Mouse (Mus musculus) embryonic stem cell, embryonic (primary cell): ENCODE data around the gene S100a10.

Experiments
- CTCF ChIA-PET, 4 experiments: fragments of 300-600 bp in 2 of 4; fragments of 350-600 bp in 2 of 4; sonication (Branson Sonifier 250); formaldehyde crosslinking; loops; one replicate each; lab custom pipeline; 2022; ENCODE audit warnings: inconsistent platforms in 2 of 4; lab: Charles Lee
- POLR2A ChIA-PET, 4 experiments: fragments of 300-600 bp in 2 of 4; fragments of 350-600 bp in 2 of 4; sonication (Branson Sonifier 250); formaldehyde crosslinking; loops; one replicate each; lab custom pipeline; 2022; ENCODE audit warnings: antibody characterized with exemption in 4 of 4, inconsistent platforms in 1 of 4; lab: Charles Lee

S100a10 gene

DNA sequence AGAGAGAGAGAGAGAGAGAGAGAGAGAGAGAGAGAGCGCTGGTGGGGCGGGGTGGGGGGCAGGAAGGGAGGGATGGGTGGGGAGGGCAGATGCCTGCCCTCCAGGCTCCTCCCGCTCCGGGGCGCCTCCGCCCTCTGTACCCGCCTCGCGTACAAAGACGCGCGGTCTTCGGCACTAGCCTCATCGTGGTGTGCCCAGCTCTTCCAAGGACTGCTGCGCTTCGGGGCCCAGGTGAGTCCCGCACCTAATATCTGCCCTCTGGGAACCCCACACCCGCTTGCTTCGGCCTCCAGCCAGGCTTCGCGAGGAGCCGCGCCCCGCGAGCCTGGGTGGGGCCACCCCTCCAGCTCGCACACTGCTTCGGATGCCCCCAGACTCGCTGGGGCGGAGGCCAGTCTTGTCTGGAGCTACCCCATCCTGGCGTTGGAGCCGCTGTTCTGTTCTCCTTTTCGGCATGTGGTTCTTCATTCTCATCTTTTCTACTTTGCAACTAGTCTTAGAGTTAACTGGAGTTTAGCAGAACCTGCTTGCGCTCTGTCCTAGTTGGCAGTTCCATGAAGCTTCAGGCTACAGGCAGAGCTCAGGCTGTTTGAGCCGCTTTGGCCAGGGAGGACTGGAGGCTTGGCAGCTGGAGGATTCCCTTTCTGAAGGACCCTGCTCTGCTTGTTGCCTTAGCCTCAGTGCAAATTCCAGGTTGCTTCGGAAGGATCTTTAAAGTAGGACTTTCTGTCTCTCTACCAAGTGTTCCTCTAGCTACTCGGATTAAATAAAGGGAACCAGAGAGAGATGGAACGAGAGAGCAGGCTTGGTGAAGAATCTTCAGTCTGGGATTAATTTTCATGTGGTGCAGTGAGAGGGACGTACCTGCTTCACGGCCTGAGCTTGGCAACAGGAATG lies at the start of gene S100a10:
Gene S100a10 (plus strand): TSS at position 100 of the 897 bp plus-strand sequence.
- ChIA-PET POLR2A (interaction anchor here in 3 of 4 experiments (0.7 to 7.9 kb wide), 47 partner anchors 8 to 111 kb away, joined by 3 to 82 read pairs (median 5); partner anchors contain the start of gene S100a11 (in 3 of the 3)), CTCF (interaction anchor here (0.6 to 2.0 kb wide), 8 partner anchors 8 to 502 kb away, joined by 3 to 18 read pairs (median 4); no protein-coding TSS in a partner anchor)

DNA sequence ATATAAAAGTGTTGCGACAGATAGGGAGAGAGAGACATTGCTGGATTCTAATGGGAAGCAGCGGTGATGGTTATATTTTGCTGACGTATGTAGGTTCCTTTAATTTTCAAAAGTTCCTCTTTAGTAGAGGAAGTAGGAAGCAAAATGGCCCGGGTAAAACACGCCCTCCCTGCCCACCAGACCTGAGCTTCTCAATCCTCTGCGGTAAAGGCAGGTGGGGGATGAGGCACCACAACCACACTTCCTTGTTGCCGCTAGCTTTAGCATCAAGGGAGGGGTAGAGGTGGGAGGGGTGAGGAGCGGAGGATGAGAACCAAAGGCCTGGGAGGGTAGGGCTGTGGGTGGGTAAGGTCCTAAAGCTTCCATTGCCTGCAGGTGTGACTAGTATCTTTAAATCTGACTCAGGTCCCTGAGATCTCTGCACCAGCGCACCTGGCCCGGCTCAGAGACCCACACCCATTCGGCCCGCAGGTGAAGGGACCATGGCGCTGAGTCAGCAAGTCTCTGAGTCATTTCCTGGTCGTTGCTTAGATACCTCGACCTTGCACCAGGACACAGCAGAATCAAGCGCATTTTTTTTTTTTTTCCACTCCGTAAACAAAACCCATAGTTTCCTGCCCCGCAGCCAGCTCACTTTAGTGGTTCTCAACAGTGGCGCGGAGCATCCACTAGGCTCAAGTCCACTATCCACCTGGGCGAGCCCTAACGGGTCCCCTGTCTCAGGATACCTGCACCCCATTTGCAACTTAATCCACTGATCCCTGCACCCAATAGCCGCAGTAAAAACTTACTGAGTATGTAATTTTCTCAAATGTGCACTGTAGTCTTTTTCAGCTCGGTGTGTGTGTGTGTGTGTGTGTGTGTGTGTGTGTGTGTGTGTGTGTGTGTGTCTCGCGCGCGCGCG lies 48.7 kb upstream of the S100a10 start:
- CTCF ChIA-PET: interaction anchor here in 3 of 4 experiments (0.6 to 1.1 kb wide), 7 partner anchors 12 to 146 kb away, joined by 3 to 6 read pairs (median 3); no protein-coding TSS in a partner anchor
- POLR2A ChIA-PET: interaction anchor here (0.5 to 2.9 kb wide), 16 partner anchors 9 to 861 kb away, joined by 3 to 31 read pairs (median 3); partner anchors contain the start of gene S100a11 (in 4 of the 4)

DNA sequence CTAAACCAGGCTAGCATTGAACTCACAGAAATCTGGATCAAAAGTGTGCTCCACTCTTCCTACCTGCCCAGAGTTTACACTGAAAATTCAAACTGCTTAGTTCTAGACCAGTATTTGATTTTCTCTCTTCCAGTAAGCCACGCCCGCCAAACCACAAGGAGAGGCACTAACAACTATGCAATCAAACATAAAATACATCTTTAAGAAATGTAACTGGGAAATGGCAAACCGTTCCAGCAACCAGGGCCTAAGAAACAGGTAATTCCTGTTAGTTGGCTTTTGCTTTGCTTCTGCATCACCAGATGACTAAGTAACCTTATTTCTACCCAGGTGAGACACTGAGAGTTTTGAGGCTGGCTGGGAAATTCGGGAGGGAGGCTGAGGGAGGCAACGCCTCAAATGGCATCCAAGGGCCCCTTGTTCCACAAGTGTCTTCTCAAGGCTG lies 48.0 kb upstream of the S100a10 start:
- CTCF ChIA-PET: interaction anchor here in 1 of 4 experiments (0.7 kb wide), 1 partner anchor 56 kb away, joined by 6 read pairs; no protein-coding TSS in a partner anchor

DNA sequence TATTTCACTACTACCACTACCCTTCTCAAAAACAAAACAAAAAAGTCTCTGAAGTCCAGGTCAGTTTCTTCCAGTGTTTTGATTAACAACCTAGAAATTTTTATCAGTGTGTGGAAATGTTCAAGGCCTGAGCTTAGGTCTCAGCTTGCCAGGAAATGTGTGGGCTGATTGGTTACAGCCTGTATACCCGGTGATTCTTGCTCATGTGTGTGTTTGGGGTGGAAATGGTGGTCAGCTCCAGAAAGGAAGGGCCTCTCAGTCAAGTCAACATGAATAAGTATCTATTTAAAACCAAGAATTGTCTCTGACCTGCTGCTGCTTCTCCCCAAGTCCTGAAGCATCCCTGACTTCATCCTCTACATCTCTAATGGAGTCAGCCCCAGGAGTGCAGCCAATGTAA lies 45.6 kb upstream of the S100a10 start:
- CTCF ChIA-PET: no interaction called here
- POLR2A ChIA-PET: interaction anchor here in 2 of 4 experiments (3.0 to 3.5 kb wide), 2 partner anchors 11 kb away, joined by 12 to 23 read pairs; partner anchors contain the start of gene S100a11 (in 2 of the 2)

More for the DNA sequence above, 48.0 kb upstream of the S100a10 start:
- POLR2A ChIA-PET: interaction anchor here in 2 of 4 experiments (1.1 to 2.9 kb wide), 5 partner anchors 13 to 91 kb away, joined by 3 to 31 read pairs (median 8); partner anchors contain the start of gene S100a11 (in 2 of the 2)

DNA sequence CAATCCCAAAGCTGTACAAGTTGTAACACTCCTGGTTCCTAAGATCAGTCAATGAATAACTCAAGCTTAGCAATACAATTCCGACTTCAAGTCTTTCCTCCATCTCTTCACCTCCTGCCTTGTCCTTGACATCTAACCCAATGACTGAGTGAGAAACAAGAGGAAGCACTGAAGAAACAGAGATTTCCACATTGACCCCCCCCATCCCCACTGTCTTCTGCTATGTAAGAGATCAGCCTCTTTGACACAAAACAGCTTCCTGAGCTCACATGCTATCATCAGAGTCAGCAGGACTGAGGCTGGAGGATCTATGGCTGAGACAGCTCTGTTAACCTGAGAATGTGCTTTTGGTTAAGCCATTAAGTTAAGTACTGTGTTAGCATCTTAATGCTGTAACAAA lies 43.8 kb upstream of the S100a10 start:
- ChIA-PET CTCF (interaction anchor here in 2 of 4 experiments (0.6 to 1.0 kb wide), 4 partner anchors 15 to 461 kb away, joined by 3 read pairs; no protein-coding TSS in a partner anchor), POLR2A (interaction anchor here in 2 of 4 experiments (1.1 to 3.5 kb wide), 5 partner anchors 9 to 45 kb away, joined by 3 to 23 read pairs (median 6); partner anchors contain the start of gene S100a11 (in 2 of the 2))

DNA sequence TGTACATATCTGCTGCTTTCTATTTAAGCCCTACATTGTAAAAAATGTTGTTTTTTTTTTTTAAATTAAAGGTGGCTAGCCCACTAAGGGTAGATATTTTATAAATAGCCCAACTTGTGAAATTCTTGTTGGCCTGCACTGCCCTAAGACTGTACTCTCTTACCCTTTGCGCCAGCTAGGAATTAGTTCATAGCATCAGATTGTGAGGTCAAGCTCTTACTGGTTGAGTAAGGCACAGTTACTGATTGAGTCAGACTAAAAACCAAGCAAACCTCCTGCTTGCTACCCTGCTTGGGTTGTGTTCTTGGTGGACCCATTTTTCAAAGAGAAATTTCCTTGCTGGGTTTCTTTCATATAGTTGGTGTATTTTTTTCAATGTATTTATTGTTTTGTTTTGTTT lies 43.1 kb upstream of the S100a10 start:
- CTCF ChIA-PET: no interaction called here

DNA sequence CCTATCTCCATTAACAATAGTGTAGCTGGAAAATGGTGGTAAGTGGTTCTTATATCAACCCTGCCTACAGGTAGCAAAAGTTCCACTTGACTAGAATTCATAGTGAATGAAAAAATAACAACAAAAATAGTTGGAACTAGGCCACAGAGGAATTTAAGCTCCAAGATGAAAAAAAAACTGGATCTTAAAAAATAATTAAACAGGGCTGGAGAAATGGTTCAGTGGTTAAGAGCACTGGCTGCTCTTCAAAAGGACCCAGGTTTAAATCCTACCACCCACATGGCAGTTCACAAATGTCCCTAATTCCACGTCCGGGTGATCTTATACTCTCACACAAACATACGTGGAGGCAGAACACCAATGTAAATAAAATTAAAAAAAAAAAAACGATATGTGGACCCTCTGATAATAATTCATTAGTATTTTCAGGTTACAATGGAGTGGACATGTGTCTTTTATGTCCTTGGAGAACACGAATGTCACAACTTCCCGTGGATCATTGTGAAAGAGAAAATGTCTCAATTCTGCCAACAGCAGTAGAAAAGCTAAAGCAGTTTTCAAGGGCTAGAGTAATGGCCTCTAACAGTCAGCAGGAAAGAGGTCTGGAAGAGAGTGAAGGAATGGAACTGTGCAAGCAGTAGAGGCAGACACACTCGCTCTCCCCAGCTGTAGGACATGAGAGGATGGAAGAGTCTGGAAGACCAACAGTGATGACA lies 42.3 kb upstream of the S100a10 start:
- POLR2A ChIA-PET: interaction anchor here in 2 of 4 experiments (0.8 to 3.5 kb wide), 4 partner anchors 8 to 88 kb away, joined by 3 to 23 read pairs (median 4); partner anchors contain the start of gene S100a11 (in 1 of the 2)
- CTCF ChIA-PET: interaction anchor here in 1 of 4 experiments (1.2 kb wide), 1 partner anchor 35 kb away, joined by 3 read pairs; no protein-coding TSS in a partner anchor

More for the DNA sequence above, 43.1 kb upstream of the S100a10 start:
- POLR2A ChIA-PET: interaction anchor here in 3 of 4 experiments (0.7 to 3.5 kb wide), 5 partner anchors 8 to 89 kb away, joined by 3 to 23 read pairs (median 4); partner anchors contain the start of gene S100a11 (in 2 of the 3)

DNA sequence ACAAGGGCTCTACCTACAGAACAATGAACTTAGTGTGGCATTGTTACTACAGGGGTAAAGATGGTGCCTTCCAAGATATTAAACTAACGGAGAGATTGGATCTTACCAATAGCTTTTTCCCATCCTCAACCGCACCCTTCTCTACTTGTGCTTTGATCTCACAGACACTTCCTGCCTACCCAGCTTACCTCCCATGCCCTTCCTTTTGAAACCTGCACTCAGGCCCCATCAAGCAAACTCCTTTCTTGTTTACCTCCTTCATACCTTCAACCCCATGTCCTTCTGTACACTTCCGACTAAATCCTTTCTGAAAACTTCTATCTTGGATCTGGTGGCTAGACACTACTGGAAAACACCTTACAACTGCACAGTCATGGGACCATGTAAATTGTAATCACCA lies 40.3 kb upstream of the S100a10 start:
- CTCF ChIA-PET: no interaction called here
- POLR2A ChIA-PET: interaction anchor here in 2 of 4 experiments (0.8 to 1.7 kb wide), 3 partner anchors 9 to 83 kb away, joined by 3 to 7 read pairs (median 3); no protein-coding TSS in a partner anchor

DNA sequence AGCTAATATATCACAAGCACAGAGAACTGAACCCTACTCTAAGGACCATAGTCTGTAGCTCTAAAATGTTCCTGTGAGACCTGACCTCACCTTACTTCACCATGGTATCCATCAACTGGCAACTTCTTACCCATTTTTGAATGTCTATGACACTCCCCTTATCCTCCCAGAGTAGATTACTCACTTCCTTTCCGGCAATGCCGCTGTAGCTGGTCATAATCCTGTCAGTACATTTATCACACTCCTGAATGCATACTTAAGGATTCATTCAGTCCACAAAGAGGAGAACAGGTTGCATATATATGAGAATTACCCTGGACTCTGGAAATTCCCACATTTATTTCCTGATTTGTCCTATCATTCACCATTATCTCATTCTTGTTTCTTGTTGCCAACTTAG lies 37.5 kb upstream of the S100a10 start:
- CTCF ChIA-PET: interaction anchor here in 2 of 4 experiments (0.5 to 0.9 kb wide), 2 partner anchors 30 to 71 kb away, joined by 3 to 4 read pairs; no protein-coding TSS in a partner anchor
- POLR2A ChIA-PET: interaction anchor here in 2 of 4 experiments (0.9 to 1.7 kb wide), 4 partner anchors 9 to 38 kb away, joined by 3 to 6 read pairs (median 4); partner anchors contain the start of gene S100a10 (in 1 of the 2)

DNA sequence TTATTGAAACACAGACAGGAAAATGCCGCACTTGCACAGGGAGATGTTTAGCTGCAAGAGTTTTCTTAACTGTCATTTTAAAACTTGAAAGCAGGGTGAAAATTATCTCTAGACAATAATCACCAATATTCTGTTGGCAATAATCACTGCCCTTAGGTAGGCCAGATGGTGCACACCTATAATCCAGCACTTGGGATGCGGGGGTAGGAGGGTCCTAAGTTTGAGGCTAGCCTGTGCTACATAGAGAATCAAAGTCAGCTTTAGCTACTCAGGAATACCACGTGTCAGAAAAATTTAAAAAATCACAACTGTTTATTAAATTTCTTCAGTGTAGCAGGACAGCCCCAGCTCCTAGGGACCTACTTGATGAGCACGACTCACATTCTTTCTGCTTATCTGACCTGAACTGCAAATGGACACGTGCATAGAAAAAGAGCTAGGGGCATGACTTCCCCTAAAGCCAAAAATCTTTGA lies 35.0 kb upstream of the S100a10 start:
- CTCF ChIA-PET: interaction anchor here in 2 of 4 experiments (0.6 to 2.1 kb wide), 9 partner anchors 12 to 158 kb away, joined by 3 to 12 read pairs (median 4); no protein-coding TSS in a partner anchor
- POLR2A ChIA-PET: interaction anchor here (0.5 to 4.3 kb wide), 44 partner anchors 9 to 692 kb away, joined by 3 to 69 read pairs (median 5); partner anchors contain the start of genes S100a10 (in 3 of the 4) and Rptn (in 1 of the 4)

DNA sequence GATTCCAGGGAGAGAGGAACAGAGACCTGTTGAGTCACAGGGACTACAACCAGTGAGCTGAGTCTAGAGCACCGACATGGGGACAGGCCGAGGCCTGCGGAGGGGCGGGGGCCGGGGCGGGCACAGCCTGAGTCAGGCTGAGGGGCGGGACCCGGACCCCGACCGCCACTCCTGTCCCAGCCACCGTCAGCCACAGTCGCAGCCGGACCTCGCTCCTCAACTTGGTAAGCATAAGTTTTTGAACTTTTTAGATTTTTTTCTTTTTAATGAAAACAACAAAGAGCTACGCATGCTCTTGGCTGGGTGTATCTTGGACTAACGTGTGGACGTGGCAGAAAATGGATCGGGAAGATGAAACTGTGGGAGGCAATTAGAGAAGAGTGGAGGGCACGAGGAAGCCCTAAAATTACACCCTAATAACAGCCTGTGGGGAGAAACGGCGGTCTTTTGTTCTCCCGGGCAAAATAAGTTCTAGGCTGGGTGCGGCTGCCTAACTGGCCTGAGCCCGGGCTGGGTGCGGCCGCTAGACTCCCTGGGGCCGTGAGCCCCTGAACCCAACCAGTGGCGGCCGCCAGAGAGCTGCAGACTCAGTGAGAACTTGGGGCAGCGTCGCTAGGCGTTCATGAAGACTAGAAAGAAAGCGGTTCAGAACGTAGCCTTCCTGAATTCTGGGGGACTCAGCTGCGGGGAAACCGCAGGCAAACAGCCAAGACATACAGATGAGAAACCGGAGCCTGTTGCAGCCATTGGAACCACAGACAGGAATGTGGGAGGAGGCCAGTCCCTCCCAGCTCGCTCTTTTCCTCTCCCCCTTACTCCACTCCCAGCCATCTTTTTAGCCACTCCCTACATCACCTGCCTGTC lies 34.3 kb upstream of the S100a10 start, which contains the start of gene S100a11:
Gene S100a11 (plus strand): TSS at position 159 of the 864 bp plus-strand sequence.
- POLR2A ChIA-PET: interaction anchor here (0.5 to 4.3 kb wide), 52 partner anchors 9 to 691 kb away, joined by 3 to 69 read pairs (median 4); partner anchors contain the start of genes S100a10 (in 3 of the 4) and Rptn (in 1 of the 4)
- CTCF ChIA-PET: interaction anchor here in 3 of 4 experiments (0.6 to 2.1 kb wide), 14 partner anchors 11 to 160 kb away, joined by 3 to 12 read pairs (median 3); no protein-coding TSS in a partner anchor

DNA sequence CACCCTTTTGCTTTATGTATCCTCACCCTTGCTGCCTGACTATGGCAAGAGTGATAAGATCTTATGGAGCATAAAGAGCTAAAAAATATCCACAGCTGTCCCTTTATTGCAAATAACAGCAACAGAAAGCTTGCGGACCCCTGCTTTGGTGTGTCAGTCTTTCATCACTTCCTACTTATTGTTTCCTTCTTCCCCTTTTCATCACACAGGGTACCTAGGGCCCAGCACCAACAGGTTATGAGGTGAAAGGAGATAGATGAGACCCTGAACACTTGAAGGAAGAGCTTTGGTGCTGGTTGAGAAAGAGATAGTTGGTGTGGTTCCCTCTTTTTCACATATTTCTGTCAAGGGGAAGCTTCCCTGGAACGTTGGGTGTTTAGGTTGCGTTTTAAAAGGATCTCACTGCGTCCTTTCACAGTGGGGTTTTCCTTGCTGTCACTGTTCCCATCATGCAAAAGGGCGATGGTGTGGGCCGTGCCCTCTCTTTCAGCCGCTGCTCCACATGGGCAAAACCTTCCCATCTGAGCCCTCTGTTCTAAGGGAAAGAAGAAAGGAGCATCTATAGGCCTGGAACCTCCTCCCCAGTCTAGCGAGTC lies 33.3 kb upstream of the S100a10 start:
- ChIA-PET CTCF (interaction anchor here in 1 of 4 experiments (0.9 to 2.1 kb wide), 5 partner anchors 26 to 160 kb away, joined by 3 to 9 read pairs (median 3); no protein-coding TSS in a partner anchor), POLR2A (interaction anchor here in 3 of 4 experiments (0.6 to 4.3 kb wide), 27 partner anchors 9 to 926 kb away, joined by 3 to 69 read pairs (median 6); partner anchors contain the start of gene S100a10 (in 1 of the 3))

DNA sequence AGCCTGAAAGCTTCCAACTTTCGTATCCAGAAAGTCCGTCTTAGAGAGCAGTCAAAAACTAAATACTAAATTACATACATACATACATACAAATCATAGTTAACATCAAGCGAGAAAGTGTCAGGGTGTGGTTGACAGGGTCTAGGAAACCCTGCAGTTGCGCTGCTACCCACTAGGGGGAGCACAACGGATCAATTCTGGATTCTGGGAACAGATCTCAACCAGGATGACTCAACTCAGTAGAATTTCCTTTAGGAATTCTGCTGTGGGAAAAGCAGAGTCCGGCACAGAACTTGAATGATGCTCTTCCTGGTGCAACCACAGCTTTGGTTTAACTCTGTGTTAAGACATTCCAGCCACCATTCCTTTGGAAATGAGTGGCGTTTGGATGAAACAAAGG lies 32.3 kb upstream of the S100a10 start:
- ChIA-PET CTCF (interaction anchor here in 2 of 4 experiments (0.6 to 1.2 kb wide), 5 partner anchors 25 to 615 kb away, joined by 3 to 5 read pairs (median 3); no protein-coding TSS in a partner anchor), POLR2A (interaction anchor here (0.5 to 4.3 kb wide), 10 partner anchors 8 to 1033 kb away, joined by 3 to 69 read pairs (median 3); partner anchors contain the start of gene S100a10 (in 1 of the 4))

DNA sequence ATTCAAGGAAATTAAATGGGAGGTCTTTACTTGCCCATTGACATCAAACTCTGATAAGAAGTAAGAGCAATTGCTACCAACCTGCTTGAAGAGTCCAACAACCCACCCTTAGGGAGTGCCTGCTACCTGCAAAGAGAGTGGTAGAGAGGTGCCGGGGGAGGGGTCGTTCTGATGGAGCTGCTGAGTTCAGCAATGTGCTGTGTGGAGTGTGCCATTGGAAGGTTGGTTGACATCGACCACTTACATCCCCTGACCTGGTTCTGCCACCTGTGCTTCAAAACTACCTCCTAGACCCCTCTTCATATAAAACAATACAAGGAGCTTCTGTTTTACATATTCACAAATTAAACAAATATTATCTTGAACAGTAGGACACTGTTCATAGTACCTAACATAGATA lies 27.6 kb upstream of the S100a10 start:
- CTCF ChIA-PET: interaction anchor here in 2 of 4 experiments (1.0 to 1.2 kb wide), 2 partner anchors 66 to 67 kb away, joined by 3 read pairs; no protein-coding TSS in a partner anchor
- POLR2A ChIA-PET: interaction anchor here in 1 of 4 experiments (1.0 to 2.7 kb wide), 6 partner anchors 10 to 71 kb away, joined by 3 to 9 read pairs (median 4); no protein-coding TSS in a partner anchor
